Mouse (Mus musculus) neural tube, embryonic 15.5 days (tissue): ENCODE measurements around the gene Snip1. TPM values are rescaled to one million over a fixed set of nuclear protein-coding genes. Genes with fewer than 3 reads are reported as not detected.

Experiments
- ATAC-seq: fragments of 200-750 bp; cut with Nextera tagmentation; 2 replicates; pipeline ENCODE4 v1.8.0; 2017; ENCODE audit warnings: mild to moderate bottlenecking, moderate TSS enrichment, moderate library complexity; ENCODE audit not compliant: low FRiP score
- H3K27ac ChIP-seq: fragments of 300-500 bp; sonication (generic); replicated peaks from 2 replicates; pipeline ENCODE4 v1.5.1; 2015; ENCODE audit warnings: mild to moderate bottlenecking, inconsistent platforms
- H3K27me3 ChIP-seq: fragments of 300-500 bp; sonication (generic); replicated peaks from 2 replicates; pipeline ENCODE4 v1.6.1; 2015; ENCODE audit warnings: inconsistent platforms
- H3K36me3 ChIP-seq: fragments of 300-500 bp; sonication (generic); 2 replicates; pipeline ENCODE4 v1.6.1; 2015; ENCODE audit warnings: inconsistent platforms
- H3K4me1 ChIP-seq: fragments of 300-500 bp; sonication (generic); 2 replicates; pipeline ENCODE4 v1.6.1; 2015; ENCODE audit warnings: inconsistent platforms
- H3K4me2 ChIP-seq: fragments of 300-500 bp; sonication (generic); 2 replicates; pipeline ENCODE4 v1.6.1; 2015; ENCODE audit warnings: inconsistent platforms, mild to moderate bottlenecking, moderate library complexity
- H3K4me3 ChIP-seq: fragments of 300-500 bp; sonication (generic); replicated peaks from 2 replicates; pipeline ENCODE4 v1.5.1; 2015; ENCODE audit warnings: mild to moderate bottlenecking, inconsistent platforms
- H3K9ac ChIP-seq: fragments of 300-500 bp; sonication (generic); replicated peaks from 2 replicates; pipeline ENCODE4 v1.6.1; 2015; ENCODE audit warnings: mild to moderate bottlenecking, inconsistent platforms
- H3K9me3 ChIP-seq: fragments of 300-500 bp; sonication (generic); replicated peaks from 2 replicates; pipeline ENCODE4 v1.6.1; 2016; ENCODE audit warnings: inconsistent platforms
- WGBS: fragments of 180-500 bp; shearing (Covaris S2); methylation state at CpG from one replicate; pipeline ENCODE4 v1.1.7; 2015; ENCODE audit warnings: mixed read lengths; 5-methylcytosine and 5-hydroxymethylcytosine counted together
- polyA plus RNA-seq: library from polyadenylated mRNA; unstranded; fragments of >200 nt; fragmentation: Nextera tagmentation; extraction: Ambion mirVana; gene quantifications from 2 replicates; pipeline ENCODE4 v1.2.1, GENCODE M21; 2015

The Snip1 gene
- polyA plus RNA-seq, 1 experiment from 2014 or later = 24.1 TPM

GRCm38 (mm10) chr4:125063829-125064228 is 2.6 kb upstream of the Snip1 start:
- H3K27me3 ChIP-seq = no peaks in the 10 kb centered on the region
- no peak overlapping the region for H3K27ac ChIP-seq
- H3K9ac ChIP-seq = no peak overlapping the region
- peaks cover 1% of the 10 kb centered on the region for H3K36me3 ChIP-seq
- 80% methylated on average over 8 of the region's 8 CpGs for WGBS
- no peak overlapping the region for H3K4me3 ChIP-seq
- H3K9me3 ChIP-seq = no peaks in the 10 kb centered on the region
- ATAC-seq = no peak
- H3K4me2 ChIP-seq = no peak overlapping the region
- H3K4me1 ChIP-seq = peaks cover 24% of the 10 kb centered on the region

- Histone ChIP-seq H3K9ac (peak within 1 kb of the TSS; percentile 82), H3K4me1 (peaks cover 25% of the 10 kb centered on the region), H3K27me3 (no peaks in the 10 kb centered on the region), H3K4me3 (peak within 1 kb of the TSS; percentile 86), H3K36me3 (peaks cover 20% of the 10 kb centered on the region), H3K9me3 (no peaks in the 10 kb centered on the region), H3K27ac (peak within 1 kb of the TSS; percentile 66), H3K4me2 (peak within 1 kb of the TSS; percentile 92)
- ATAC-seq = peak; percentile 34; the same call in 1 of the 2 replicates
- 2% methylated on average over 26 of the region's 26 CpGs for WGBS
Measured at GRCm38 (mm10) chr4:125065517-125066307, 760 bp upstream of the Snip1 start, which contains the start of gene Dnali1. Gene Dnali1 (minus strand): TSS chr4:125065703.

- WGBS = 91% methylated on average over 2 of the region's 2 CpGs
Measured at GRCm38 (mm10) chr4:125077700-125078099, 11.2 kb downstream of the Snip1 start.

GRCm38 (mm10) chr4:125078698-125079097 is 12.2 kb downstream of the Snip1 start:
- Histone ChIP-seq H3K36me3 (peaks cover 27% of the 10 kb centered on the region), H3K27ac (no peak overlapping the region), H3K27me3 (no peaks in the 10 kb centered on the region), H3K4me1 (no peaks in the 10 kb centered on the region), H3K9ac (no peak overlapping the region), H3K9me3 (no peaks in the 10 kb centered on the region), H3K4me3 (no peak overlapping the region), H3K4me2 (no peak overlapping the region)
- 91% methylated on average over 2 of the region's 2 CpGs for WGBS
- no peak for ATAC-seq

More at GRCm38 (mm10) chr4:125077700-125078099, 11.2 kb downstream of the Snip1 start:
- no peak for ATAC-seq
- no peaks in the 10 kb centered on the region for H3K4me1 ChIP-seq
- no peak overlapping the region for H3K4me3 ChIP-seq
- H3K27me3 ChIP-seq = no peaks in the 10 kb centered on the region
- H3K9ac ChIP-seq = no peak overlapping the region
- H3K9me3 ChIP-seq = no peaks in the 10 kb centered on the region
- no peak overlapping the region for H3K27ac ChIP-seq
- no peak overlapping the region for H3K4me2 ChIP-seq
- H3K36me3 ChIP-seq = peaks cover 37% of the 10 kb centered on the region

GRCm38 (mm10) chr4:125084403-125085345 is 18.2 kb downstream of the Snip1 start, which contains the start of gene Meaf6:
Gene Meaf6 (plus strand): TSS chr4:125085134.
- Histone ChIP-seq H3K27ac (peak within 1 kb of the TSS; percentile 100), H3K9ac (peak within 1 kb of the TSS; percentile 97), H3K36me3 (peaks cover 24% of the 10 kb centered on the region), H3K27me3 (no peaks in the 10 kb centered on the region), H3K9me3 (no peaks in the 10 kb centered on the region), H3K4me2 (peak within 1 kb of the TSS; percentile 86), H3K4me3 (peak within 1 kb of the TSS; percentile 89), H3K4me1 (peaks cover 26% of the 10 kb centered on the region)
- under 1% methylated on average over 63 of the region's 63 CpGs for WGBS
- peak; percentile 91 for ATAC-seq

GRCm38 (mm10) chr4:125085346-125085841 is 18.9 kb downstream of the Snip1 start:
- H3K27ac ChIP-seq = peak overlapping the region; percentile 100
- H3K9me3 ChIP-seq = no peaks in the 10 kb centered on the region
- ATAC-seq = peak; percentile 94
- H3K4me3 ChIP-seq = peak overlapping the region; percentile 89
- H3K4me1 ChIP-seq = peaks cover 26% of the 10 kb centered on the region
- peaks cover 31% of the 10 kb centered on the region for H3K36me3 ChIP-seq
- under 1% methylated on average over 37 of the region's 45 CpGs for WGBS
- peak overlapping the region; percentile 86 for H3K4me2 ChIP-seq
- peak overlapping the region; percentile 97 for H3K9ac ChIP-seq
- H3K27me3 ChIP-seq = no peaks in the 10 kb centered on the region

- Histone ChIP-seq H3K4me2 (no peak overlapping the region), H3K27ac (no peak overlapping the region), H3K9me3 (no peaks in the 10 kb centered on the region), H3K4me3 (no peak overlapping the region), H3K27me3 (no peaks in the 10 kb centered on the region), H3K9ac (no peak overlapping the region), H3K36me3 (peaks cover 52% of the 10 kb centered on the region), H3K4me1 (no peaks in the 10 kb centered on the region)
- ATAC-seq = no peak
- 94% methylated on average over 5 of the region's 5 CpGs for WGBS
Measured at GRCm38 (mm10) chr4:125093031-125093430, 26.6 kb downstream of the Snip1 start.

GRCm38 (mm10) chr4:125096066-125096465 is 29.6 kb downstream of the Snip1 start:
- Histone ChIP-seq H3K9me3 (no peaks in the 10 kb centered on the region), H3K4me3 (no peak overlapping the region), H3K9ac (no peak overlapping the region), H3K36me3 (peaks cover 28% of the 10 kb centered on the region), H3K27ac (no peak overlapping the region), H3K27me3 (no peaks in the 10 kb centered on the region), H3K4me1 (no peaks in the 10 kb centered on the region), H3K4me2 (no peak overlapping the region)
- 97% methylated on average over 5 of the region's 5 CpGs for WGBS
- no peak for ATAC-seq

GRCm38 (mm10) chr4:125097412-125097811 is 30.9 kb downstream of the Snip1 start:
- no peaks in the 10 kb centered on the region for H3K27me3 ChIP-seq
- H3K9me3 ChIP-seq = no peaks in the 10 kb centered on the region
- H3K27ac ChIP-seq = no peak overlapping the region
- WGBS = 89% methylated on average over 4 of the region's 4 CpGs
- no peak overlapping the region for H3K9ac ChIP-seq
- peaks cover 20% of the 10 kb centered on the region for H3K36me3 ChIP-seq
- no peak overlapping the region for H3K4me2 ChIP-seq
- ATAC-seq = no peak
- H3K4me1 ChIP-seq = no peaks in the 10 kb centered on the region
- H3K4me3 ChIP-seq = no peak overlapping the region

- ATAC-seq = peak; percentile 60; the same call in 1 of the 2 replicates
- Histone ChIP-seq H3K9me3 (no peaks in the 10 kb centered on the region), H3K9ac (no peak overlapping the region), H3K36me3 (peaks cover 26% of the 10 kb centered on the region), H3K27me3 (no peaks in the 10 kb centered on the region), H3K4me3 (no peak overlapping the region), H3K27ac (no peak overlapping the region), H3K4me1 (no peaks in the 10 kb centered on the region), H3K4me2 (no peak overlapping the region)
- WGBS = 11% methylated on average over 8 of the region's 8 CpGs
Measured at GRCm38 (mm10) chr4:125099458-125099857, 33.0 kb downstream of the Snip1 start.

GRCm38 (mm10) chr4:125101334-125101733 is 34.9 kb downstream of the Snip1 start:
- no peaks in the 10 kb centered on the region for H3K4me1 ChIP-seq
- H3K9ac ChIP-seq = no peak overlapping the region
- no peak for ATAC-seq
- WGBS = 72% methylated on average over 13 of the region's 13 CpGs
- H3K36me3 ChIP-seq = peaks cover 38% of the 10 kb centered on the region
- H3K4me3 ChIP-seq = no peak overlapping the region
- no peak overlapping the region for H3K27ac ChIP-seq
- H3K4me2 ChIP-seq = no peak overlapping the region
- no peaks in the 10 kb centered on the region for H3K27me3 ChIP-seq
- H3K9me3 ChIP-seq = no peaks in the 10 kb centered on the region
